Mouse (Mus musculus) ES-Bruce4 (cell line): Measurements from ENCODE around the gene Lpp. TPM values are rescaled to one million over a fixed set of nuclear protein-coding genes. Genes with fewer than 3 reads are reported as not detected.

Experiments used
- H3K27ac ChIP-seq: 2 replicates; pipeline ENCODE4 v1.5.1; 2012; ENCODE audit warnings: low read length, inconsistent platforms; ENCODE audit not compliant: insufficient read depth
- H3K27me3 ChIP-seq: 2 replicates; pipeline ENCODE4 v1.6.1; 2012; ENCODE audit warnings: mild to moderate bottlenecking, low read length, inconsistent platforms; ENCODE audit not compliant: control insufficient read depth, poor library complexity, insufficient read depth, severe bottlenecking
- H3K36me3 ChIP-seq: 2 replicates; pipeline ENCODE4 v1.6.1; 2012; ENCODE audit warnings: inconsistent platforms, mild to moderate bottlenecking, low read length, moderate library complexity; ENCODE audit not compliant: control insufficient read depth, poor library complexity, insufficient read depth, severe bottlenecking
- H3K4me1 ChIP-seq: one replicate; pipeline ENCODE4 v1.8.1; 2011; ENCODE audit warnings: low read length; ENCODE audit not compliant: control insufficient read depth, insufficient read depth
- H3K4me3 ChIP-seq: 2 replicates; pipeline ENCODE4 v1.5.1; 2011; ENCODE audit warnings: low read depth, mild to moderate bottlenecking, low read length
- H3K9ac ChIP-seq: 2 replicates; pipeline ENCODE4 v1.6.1; 2012; ENCODE audit warnings: low read depth, mild to moderate bottlenecking, inconsistent platforms; ENCODE audit not compliant: poor library complexity, severe bottlenecking
- H3K9me3 ChIP-seq: replicated peaks from 2 replicates; pipeline ENCODE4 v1.6.1; 2012; ENCODE audit warnings: mild to moderate bottlenecking, low read length, inconsistent platforms; ENCODE audit not compliant: control insufficient read depth, poor library complexity, insufficient read depth, severe bottlenecking
- CTCF ChIP-seq: IDR thresholded peaks from one replicate; pipeline ENCODE4 v1.8.1; 2011; ENCODE audit warnings: low read depth, low read length
- EP300 ChIP-seq: IDR thresholded peaks from 2 replicates; pipeline ENCODE4 v1.6.1; 2011; ENCODE audit warnings: low read depth, low read length; ENCODE audit not compliant: insufficient read depth
- POLR2A ChIP-seq: IDR thresholded peaks from one replicate; pipeline ENCODE4 v1.8.1; 2011; ENCODE audit warnings: low read length; ENCODE audit not compliant: insufficient read depth
- polyA plus RNA-seq: library from polyadenylated mRNA; stranded (reverse); fragments of >200 nt; gene quantifications from 2 replicates; pipeline ENCODE4 v1.2.4, GENCODE M21; 2011; ENCODE audit warnings: low read depth; ENCODE audit not compliant: missing spikeins, insufficient read depth, insufficient read length

Gene Lpp
- polyA plus RNA-seq, 1 experiment, result 48.5 TPM

DNA sequence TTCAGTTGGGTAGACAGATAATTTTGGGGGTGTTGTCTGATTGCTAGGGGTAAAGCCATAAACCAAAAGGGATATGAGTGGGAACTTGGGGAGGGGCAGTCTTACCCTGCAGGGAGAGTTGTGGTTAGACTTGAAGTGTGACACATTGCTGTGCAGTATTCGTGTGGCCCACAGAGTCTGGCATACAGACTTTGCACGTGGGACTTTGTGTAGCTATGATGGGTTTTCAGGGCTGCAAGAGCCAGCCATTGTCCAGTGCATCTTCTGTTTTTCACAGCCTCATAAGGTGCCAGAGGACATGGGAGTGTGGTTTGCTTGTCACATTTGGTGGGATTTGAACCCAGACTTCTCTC, 55.2 kb downstream of the Lpp start:
- Histone ChIP-seq H3K9me3 (no peaks in the 10 kb centered on the region), H3K4me3 (no peak overlapping the region), H3K36me3 (no peaks in the 10 kb centered on the region), H3K27ac (no peak overlapping the region), H3K27me3 (no peaks in the 10 kb centered on the region), H3K9ac (no peak overlapping the region), H3K4me1 (peaks cover 6% of the 10 kb centered on the region)
- TF ChIP-seq EP300 (no peak), CTCF (no peak), POLR2A (no peak)

DNA sequence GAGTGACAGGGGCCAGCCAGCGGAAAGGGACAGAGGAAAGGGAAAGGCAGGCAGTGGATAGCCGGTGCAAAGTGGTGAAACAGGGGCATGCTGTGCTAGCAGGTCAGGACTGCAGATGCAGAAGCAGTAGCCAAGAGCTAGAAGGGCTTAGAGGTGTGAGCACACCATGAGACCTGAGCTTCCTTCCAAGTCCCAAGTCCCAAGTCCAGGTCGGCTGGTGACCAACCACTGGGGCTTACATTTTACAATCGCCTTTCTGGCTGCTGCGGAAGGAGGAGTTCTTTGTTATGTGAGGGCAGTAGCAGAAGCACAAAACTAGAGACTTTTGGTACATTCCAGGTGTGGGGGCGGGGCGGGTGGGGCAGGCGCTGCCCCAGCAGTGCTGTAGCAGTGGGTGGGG, 56.5 kb downstream of the Lpp start:
- Histone ChIP-seq H3K9ac (peak overlapping the region; percentile 8; the same call in 1 of the 2 replicates), H3K4me1 (peaks cover 2% of the 10 kb centered on the region), H3K9me3 (no peaks in the 10 kb centered on the region), H3K27me3 (no peaks in the 10 kb centered on the region), H3K36me3 (no peaks in the 10 kb centered on the region), H3K4me3 (0 out of 2 replicates have a peak overlapping the region, but pooled peaks have one; percentile 0), H3K27ac (peak overlapping the region; percentile 50)
- TF ChIP-seq EP300 (no peak), CTCF (no peak), POLR2A (no peak)

DNA sequence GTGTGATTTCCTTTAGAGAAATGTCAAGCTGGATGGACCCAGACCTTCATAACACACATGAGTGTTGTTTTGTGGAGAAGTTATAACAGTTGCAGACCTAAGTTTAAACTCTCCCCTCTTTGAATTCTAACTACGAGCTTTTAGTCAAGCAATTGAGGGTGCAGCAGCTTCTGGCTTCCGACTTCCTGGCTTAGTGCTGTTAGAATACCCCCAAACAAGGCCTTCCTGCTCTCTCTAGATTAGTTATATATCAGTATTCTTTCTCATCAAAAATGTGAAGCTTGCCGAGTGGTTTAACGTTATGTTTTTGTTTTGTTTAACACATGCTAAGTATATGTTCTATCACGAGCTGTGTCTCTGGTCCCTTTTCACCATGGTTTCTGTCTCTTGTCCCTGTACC, 56.9 kb downstream of the Lpp start:
- peak overlapping the region; percentile 8 for H3K9ac ChIP-seq
- TF ChIP-seq POLR2A, result no peak
- TF ChIP-seq CTCF, result no peak
- no peak for TF ChIP-seq EP300
- no peaks in the 10 kb centered on the region for H3K9me3 ChIP-seq
- peaks cover 2% of the 10 kb centered on the region for H3K4me1 ChIP-seq
- H3K4me3 ChIP-seq, result no peak overlapping the region
- H3K27ac ChIP-seq, result peak overlapping the region; percentile 72
- H3K27me3 ChIP-seq, result no peaks in the 10 kb centered on the region
- no peaks in the 10 kb centered on the region for H3K36me3 ChIP-seq

DNA sequence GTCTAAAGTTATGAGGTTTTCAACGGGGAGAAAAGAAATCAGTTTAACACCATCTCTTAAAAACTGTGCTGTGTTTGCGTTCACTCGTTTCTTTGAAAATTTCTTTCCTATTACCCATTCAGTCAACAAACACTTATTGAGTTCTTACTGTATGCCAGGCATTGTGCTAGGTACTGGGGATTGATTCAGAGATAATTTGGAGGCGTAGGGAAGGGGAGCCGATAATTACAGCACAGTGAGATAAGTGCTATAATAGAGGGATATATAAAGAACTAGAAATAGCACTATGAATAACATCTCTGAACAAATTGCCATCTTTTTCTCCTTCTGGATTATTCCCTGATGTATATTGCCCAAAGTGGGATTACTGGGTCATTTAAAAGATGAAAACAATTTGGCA, 57.8 kb downstream of the Lpp start:
- Histone ChIP-seq H3K9ac (no peak overlapping the region), H3K27me3 (no peaks in the 10 kb centered on the region), H3K9me3 (no peaks in the 10 kb centered on the region), H3K36me3 (no peaks in the 10 kb centered on the region), H3K27ac (no peak overlapping the region), H3K4me1 (peaks cover 5% of the 10 kb centered on the region), H3K4me3 (no peak overlapping the region)
- no peak for TF ChIP-seq EP300
- no peak for TF ChIP-seq POLR2A
- TF ChIP-seq CTCF, result no peak

DNA sequence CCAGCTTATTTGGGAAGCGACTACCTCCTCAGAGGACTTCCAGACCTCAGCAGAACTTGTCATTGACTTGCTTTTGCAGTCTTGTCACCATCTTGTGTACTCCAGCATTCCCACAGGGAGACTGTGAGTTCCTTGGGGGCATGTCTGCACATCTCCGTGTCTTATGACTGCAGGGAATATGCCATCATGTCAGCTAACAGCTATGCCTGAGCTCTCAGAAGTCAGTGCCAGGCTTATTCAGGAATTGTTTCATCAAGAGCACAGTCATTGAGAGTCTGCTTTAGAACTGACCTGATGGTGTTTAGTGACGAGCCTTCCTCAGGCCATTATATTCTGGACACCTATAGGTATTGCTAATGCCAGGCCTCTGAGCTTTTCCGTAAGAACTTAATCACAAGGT, 60.2 kb downstream of the Lpp start:
- no peak overlapping the region for H3K4me3 ChIP-seq
- no peaks in the 10 kb centered on the region for H3K36me3 ChIP-seq
- H3K9me3 ChIP-seq, result no peaks in the 10 kb centered on the region
- no peaks in the 10 kb centered on the region for H3K27me3 ChIP-seq
- TF ChIP-seq CTCF, result no peak
- no peak for TF ChIP-seq POLR2A
- no peak for TF ChIP-seq EP300
- no peak overlapping the region for H3K9ac ChIP-seq
- peaks cover 5% of the 10 kb centered on the region for H3K4me1 ChIP-seq
- H3K27ac ChIP-seq, result no peak overlapping the region

DNA sequence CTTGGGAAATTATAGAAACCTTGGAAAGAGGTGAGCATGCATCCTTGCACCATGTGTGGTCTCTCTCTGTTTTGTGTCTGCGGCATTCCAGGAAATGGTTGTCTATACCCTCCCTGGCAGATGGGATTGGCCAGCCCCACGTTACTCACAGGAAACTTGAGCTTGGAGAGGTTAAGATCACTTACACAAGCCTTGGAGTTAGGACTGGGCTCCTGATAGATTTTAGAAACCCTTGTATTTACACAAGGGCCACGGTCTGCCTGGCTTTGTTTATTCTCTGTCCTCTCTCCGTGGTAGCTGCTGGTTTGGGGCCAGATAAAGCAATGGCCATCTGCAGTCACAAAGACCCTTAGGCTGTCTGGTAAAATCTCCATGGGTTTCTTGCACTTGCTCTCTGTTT, 61.2 kb downstream of the Lpp start:
- H3K4me1 ChIP-seq, result peaks cover 5% of the 10 kb centered on the region
- no peaks in the 10 kb centered on the region for H3K9me3 ChIP-seq
- TF ChIP-seq POLR2A (no peak), EP300 (no peak), CTCF (no peak)
- H3K36me3 ChIP-seq, result no peaks in the 10 kb centered on the region
- H3K9ac ChIP-seq, result no peak overlapping the region
- no peaks in the 10 kb centered on the region for H3K27me3 ChIP-seq
- peak overlapping the region; percentile 34; the same call in 1 of the 2 replicates for H3K27ac ChIP-seq
- H3K4me3 ChIP-seq, result no peak overlapping the region
